Mouse (Mus musculus): ENCODE measurements at regions not wholly inside any gene's neighbourhood (a gene's known extent, or its start where the extent isn't known, plus 50 kb on each side); places are given as distances from the start of the nearest gene placed in this dataset.
"Not testable (repeated sequence)": the region's sequence is repeated elsewhere in the genome, so short reads cannot be mapped to it uniquely, and the experiment has no call there.

DNA sequence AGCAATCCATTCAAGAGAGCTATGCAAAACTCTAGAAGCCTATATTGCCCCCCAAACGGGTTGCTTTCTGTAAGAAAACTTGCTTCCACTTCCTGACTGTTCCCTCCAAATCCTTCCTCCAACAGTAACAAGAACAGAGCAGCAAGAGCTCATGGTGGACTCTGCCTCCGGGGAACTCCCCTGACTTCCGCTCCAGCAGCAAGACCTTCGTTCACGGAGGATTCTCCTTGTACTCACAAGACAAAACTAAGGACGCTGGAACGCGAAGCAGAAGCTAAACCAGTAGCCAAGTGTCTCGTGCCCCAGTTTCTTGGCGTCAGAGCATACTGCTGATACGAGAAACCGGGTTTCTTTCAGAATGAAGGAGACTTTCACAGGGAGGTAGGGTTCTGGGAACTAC lies 50.7 kb downstream of the H2al2a start:
- DNase-seq (ENCODE audit: low spot score in 2 of 2), result no peak

DNA sequence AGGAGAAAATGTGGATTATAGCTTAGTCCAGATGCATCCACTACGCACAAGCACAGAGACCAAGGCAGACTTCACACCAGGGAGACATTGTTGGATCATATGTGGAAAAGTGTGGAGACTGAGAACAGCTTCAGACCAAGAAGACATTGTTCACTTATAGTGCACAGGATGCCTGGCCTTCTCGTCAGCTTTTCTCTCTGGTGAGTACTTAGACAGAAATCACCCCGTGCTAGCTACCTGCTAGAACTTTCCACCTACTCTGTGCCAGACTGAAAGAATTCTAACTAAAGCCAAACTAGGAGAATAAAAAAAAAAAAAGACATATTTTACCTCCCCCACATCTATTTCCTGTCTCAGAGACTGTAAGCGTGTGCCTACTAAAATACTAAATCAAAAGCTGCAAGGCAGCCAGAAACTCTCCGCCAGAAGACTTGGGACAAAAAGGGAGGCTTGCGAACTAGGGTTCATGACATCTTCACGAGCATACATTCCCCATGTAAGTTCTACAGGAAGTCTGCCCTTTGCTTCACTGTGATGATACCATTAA lies 51.3 kb downstream of the H2al2a start:
- no peak for DNase-seq (ENCODE audit: low spot score in 2 of 2)

DNA sequence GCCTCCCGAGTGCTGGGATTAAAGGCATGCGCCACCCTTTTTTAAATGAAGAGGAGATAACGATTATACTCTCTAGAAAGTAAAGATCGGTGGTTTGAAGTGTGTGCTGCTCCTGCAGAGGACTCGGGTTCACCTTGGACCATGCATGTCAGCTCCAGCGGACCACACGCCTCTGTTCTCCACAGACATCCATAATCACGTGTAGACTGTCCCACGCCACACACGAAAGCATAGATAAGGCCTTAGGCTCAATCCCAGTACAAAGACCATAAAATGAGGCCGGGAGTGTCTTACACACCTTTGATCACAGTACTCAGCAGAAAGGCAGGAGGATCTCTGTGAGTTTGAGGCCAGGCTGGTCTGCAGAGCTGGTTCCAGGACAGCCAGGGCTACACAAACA lies 53.3 kb downstream of the H2al2a start:
- DNase-seq (ENCODE audit: low spot score in 2 of 2), result no peak

DNA sequence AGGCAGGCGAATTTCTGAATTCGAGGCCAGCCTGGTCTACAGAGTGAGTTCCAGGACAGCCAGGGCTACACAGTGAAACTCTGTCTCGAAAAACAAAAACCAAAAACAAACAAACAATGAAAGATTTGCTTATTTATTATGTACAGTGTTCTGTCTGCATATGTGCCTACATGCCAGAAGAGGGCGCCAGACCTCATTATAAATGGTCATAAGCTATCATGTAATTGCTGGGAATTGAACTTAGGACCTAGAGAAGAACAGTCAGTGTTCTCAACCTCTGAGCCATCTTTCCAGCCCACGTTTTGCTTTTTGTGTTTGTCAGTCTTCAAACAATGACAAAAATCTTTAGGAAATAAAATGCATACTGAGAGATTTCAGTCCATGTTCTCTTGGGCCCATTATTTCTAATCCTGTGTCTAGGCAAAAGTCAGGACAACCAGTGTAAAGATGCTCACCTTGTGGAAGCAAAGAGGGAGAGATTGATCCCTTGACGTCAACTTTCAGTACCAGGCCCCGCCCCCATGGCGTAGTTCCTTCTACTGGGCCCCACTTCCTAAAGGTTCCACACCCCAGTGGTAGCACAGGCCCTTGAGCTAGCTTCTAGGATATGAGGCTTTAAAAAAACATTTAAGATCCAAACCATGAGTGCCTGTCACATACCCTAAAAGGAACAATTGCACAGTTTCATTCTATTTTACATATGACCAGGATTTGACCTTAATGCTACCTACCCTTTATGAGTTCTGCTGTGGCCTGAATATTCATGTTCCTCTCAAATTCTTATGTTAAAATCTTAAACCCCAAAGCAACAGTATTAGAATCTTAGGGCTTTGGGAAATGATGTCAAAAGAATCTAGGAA lies 54.0 kb downstream of the H2al2a start:
- no peak for DNase-seq (ENCODE audit: low spot score in 2 of 2)

DNA sequence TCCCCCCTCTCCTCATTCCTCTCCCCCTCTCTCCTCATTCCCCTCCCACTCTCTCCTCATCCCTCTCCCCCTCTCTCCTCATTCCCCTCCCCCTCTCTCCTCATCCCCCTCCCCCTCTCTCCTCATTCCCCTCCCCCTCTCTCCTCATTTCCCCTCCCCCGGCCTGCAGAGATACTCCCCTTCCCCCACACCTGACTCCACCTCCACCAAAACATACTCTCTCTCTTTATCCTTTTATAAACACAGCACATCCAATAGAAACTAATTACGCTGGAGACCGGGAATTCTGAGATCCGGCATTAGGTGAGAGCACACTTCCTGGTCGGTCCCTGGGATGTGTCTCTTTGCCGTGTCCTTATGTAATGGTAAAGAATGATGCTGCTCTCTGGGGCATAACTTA lies 54.8 kb downstream of the H2al2a start:
- no peak for DNase-seq (ENCODE audit: low spot score in 2 of 2)

DNA sequence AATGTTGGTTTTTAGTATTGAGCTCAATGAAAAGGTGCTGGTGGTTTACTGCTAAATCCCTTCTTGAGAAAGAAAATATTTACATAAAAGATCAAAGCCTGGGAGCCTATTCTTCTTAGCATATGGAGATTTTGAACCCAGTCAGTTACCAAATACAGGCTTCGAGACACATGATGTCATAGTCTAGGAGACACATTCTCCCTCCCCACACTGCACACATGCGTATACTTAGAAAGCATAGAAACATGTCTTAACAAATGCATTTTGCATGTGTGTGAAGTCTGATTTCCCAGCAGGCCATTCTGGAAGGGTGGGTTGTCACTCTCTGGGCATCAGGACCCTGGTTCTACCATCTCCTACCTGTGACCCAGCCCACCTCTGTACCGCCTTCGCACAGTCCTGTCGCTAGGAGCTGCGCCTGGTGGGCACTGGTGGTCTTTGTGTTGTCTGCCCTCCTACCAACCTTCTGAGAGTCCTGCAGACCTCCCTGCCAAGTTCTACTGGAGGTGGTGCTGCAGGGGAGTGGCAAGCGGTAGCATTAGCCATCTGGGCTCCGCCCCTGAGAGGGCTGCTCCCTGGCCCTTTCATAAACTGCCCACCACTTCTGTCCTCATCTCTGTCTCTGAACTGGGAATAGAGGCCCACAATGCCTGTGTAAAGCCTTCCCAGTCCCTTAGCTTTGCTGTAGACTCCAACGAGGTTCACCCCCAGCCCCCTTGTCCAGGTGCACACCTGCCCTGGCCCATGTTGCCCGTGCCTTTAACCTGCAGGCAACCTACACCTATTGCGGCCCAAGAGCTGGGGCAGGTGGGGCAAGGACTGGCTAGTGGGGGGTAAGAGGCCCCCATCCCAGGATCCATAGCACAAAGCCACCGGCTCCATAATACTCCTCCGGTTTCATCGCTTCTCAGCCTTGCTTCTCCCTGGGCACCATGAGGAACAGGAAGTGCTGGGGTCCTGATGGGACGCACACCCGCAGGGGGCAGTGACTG lies 56.6 kb downstream of the H2al2a start:
- not testable (repeated sequence) for DNase-seq (ENCODE audit: low spot score in 2 of 2)

DNA sequence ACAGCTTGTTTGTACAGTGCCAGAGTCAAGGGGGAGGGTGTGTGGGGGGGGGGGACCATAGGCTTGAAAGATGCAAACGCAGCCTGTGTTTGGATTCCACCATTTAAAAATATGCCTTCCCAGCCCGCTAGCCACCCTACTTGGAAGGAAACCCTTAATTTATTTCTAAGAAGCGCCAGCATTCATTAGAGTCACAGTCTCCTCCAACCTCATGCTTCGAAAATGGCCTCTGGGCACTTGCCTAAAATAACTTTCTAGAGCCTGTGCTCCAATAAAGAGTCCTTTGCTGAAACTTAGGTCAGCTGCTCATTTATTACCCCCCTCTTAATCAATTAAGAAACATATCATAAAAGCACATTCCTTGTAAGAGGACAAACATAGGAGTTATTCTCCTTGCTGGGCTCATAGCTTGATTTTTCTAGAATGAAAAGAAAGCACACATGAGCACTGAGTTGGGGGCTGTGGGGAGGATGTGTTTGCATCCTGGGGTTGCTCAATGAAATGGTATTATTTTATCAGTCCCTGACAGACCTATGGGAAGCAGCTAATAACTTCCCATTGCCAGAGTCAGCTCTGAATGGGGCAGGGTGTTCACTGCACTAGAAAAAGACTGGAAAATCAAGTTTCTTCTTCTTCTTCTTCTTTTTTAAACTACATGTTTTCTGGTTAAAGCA lies 57.4 kb downstream of the H2al2a start:
- DNase-seq (ENCODE audit: low spot score in 2 of 2), result no peak

DNA sequence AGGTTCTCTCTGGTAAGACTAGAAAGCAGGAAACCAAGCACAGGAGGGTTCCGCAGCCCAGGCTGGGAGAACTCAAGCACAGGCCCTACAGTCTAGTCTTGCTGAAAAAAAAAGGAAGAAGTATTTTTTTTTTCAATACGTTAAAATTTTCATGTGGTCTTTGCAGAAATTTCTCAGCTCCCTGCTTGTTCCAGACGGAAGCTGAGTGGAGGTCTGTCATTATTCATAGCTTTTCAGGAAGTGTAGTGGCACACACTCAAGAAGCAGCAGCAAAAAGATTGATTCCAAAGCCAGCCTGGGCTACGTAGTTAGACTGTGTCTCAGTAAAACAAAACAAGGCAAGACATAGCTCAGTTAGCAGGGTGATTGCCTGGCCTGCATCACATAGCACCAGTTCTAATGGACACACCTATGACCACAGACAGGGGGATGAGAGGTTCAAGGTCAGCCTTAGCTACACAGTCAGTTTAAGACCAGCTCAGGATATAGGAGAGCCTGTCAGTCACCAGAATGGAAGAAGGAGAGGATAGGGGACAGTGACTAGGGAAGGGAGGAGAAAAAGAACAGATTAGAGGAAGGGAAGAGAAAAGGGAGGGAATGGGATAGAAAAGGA lies 60.1 kb downstream of the H2al2a start:
- no peak for DNase-seq (ENCODE audit: low spot score in 2 of 2)

DNA sequence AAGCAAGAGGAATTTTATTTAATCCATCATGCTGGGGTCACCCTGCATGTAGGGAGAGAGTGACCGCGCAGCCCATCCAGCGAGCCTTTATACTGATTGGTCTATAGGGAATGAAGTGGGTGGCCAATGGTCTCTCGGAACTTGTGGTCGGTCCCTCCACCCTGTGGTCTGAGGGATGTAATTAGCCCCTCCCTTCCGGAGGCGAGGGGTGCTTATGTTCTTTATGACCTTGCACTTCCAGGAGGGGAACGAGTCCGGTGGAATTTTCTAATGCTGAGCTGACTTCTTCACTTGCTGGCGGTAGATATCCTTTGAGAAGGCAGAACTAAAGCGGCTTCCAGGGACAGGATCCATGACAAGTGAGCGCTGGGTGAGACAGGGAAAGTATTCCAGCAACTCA lies 60.8 kb downstream of the H2al2a start:
- DNase-seq (ENCODE audit: low spot score in 2 of 2), result no peak

DNA sequence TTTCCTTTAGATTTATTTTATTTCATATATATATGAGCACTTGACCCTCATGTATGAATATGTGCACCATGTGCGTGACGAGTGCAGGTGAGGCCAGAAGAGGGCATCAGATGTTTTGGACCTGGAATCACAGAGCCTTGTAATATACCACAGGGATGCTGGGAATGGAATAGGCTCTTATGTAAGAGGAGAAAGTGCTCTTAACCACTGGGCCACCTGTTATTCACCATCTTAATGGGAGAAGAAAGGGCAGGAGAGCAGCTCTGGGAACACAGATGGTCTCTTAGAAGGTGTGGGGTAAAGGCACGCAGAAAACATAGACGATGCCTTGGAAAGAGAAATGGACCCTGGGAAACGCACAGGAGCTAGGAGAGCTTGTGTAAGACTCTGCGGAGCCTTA lies 61.3 kb downstream of the H2al2a start:
- DNase-seq (ENCODE audit: low spot score in 2 of 2), result no peak

DNA sequence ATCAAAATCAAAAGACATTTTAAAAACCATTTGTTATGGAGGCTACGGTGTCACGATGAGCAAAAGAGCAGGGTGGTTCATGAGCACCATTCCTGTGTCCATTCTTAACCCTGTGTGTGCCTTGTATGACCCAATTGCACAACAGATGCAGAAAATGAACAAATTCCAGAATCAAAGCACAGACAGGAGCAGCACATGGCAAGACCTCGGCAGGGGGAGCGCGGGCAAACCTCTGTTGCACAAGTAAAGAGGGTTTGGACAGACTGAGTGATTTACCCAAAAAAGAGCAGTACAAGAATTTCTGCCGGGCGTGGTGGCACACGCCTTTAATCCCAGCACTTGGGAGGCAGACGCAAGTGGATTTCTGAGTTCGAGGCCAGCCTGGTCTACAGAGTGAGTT lies 62.1 kb downstream of the H2al2a start:
- no peak for DNase-seq (ENCODE audit: low spot score in 2 of 2)

DNA sequence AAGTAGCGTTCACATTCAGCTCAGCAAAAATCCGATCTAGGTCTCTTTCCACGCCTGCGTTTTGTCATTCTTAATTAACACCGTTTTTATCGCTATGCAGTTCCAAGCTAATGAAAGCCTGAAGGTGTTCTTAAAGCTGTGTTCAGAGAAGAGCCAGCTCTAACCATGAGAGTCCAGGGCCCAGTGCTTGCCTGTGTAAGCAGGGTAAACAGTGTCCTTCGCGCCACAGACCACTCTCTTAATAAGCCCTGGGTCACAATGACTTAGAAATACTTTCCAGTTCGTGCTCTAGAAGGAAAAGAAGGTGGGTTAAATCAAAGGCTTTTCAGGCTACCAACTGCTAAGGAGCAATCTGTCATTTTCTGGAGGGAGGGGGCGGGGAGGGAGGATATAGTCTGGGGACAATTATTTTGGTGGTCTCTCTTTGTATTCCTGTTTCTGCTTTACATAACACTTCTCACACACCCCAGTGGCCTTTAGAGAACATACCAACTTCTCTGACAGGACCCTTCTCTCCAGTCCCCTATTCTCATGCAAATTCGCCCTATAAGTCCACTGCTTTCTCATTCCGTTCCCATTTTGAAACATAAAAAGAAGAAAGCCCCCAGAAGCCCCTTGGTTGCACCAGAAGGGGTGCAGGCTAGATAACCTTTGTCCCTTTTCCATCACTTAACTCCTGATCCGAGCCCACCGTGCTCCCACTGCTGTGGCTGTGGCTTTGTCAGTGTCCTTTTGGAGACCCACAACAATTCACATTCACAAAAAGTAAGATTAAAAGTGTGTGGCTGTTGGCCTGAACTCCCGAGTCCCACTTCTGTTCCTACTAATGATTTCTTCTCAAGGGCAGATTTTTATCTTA lies 63.6 kb downstream of the H2al2a start:
- no peak for DNase-seq (ENCODE audit: low spot score in 2 of 2)

DNA sequence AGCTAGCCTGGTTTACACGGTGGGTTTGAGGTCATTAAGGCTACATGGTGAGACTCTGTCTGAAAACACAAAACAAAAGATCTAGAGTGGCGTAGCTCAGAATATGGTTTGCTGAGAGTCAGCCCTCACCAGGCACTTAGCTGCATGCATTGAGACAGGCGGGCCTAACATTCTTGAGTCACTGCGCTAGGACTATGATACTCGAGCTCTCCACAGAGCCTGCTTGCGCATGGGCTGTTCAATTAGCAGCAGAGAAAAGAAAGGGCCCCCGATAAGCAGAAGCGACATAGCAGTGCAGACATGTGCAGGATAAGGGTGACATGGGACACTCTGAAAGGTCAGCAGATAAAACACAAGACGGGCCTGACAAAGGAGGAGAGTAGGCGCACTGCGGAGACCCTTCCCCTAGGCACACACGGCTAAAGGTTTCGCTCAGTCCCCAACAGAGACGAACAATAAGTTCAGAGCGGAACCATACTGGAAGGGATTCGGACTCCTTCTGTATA lies 64.3 kb downstream of the H2al2a start:
- no peak for DNase-seq (ENCODE audit: low spot score in 2 of 2)

DNA sequence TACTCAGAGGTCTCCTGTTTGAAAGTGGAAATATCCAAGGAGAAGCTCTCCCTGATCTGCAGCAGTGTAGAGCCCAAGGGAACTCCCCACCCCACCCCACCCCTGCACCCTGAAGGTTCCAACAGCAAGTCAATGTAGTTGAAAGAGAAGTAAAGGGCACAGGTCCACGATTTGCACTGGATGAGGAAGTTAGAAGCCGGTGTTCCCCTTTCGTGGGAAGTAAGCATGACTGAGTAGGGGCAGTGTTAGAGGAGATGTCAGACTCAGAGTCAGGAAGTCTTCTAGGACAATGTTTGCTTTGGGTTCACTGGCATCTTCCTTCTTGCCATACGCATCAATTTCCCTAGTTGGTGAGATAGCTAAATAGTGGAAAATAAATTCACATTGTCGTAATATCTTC lies 64.9 kb downstream of the H2al2a start:
- no peak for DNase-seq (ENCODE audit: low spot score in 2 of 2)

DNA sequence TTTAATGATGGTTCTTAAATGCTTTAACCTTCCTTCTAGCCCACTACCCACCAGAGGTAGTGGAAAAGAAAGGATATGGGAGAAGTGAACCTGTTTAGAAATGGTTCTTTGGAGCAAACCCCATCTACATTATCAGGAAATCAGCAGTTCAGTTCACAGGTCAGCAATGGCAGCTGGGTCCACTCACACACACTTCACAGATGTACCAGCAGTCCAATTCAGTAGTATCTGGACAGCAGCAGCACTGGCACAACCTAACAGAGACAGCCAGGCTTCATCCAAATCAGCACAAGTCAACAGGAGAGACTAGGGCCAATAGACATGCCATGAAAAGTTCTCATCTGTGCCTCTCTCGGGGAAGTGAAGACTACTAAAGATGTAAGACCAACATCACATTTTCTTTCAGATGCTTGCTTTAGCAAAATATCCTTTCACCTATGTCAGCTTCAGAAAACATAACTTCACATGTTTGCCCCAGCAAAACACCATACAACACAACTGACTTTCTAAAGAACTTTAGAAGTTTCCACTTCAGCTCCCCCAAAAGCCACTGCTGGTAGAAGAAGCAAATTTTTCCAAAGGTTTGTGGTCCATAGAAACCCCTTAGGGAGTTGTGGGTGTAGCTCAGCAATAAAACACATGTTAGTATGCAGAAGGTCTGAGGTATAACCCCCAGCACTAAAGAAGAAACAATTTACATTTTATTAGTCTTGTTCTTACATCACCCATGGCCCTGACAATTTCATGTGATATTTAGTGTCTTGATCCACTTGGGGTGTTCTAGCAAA lies 77.7 kb downstream of the H2al2a start:
- no peak for DNase-seq (ENCODE audit: low spot score in 2 of 2)

DNA sequence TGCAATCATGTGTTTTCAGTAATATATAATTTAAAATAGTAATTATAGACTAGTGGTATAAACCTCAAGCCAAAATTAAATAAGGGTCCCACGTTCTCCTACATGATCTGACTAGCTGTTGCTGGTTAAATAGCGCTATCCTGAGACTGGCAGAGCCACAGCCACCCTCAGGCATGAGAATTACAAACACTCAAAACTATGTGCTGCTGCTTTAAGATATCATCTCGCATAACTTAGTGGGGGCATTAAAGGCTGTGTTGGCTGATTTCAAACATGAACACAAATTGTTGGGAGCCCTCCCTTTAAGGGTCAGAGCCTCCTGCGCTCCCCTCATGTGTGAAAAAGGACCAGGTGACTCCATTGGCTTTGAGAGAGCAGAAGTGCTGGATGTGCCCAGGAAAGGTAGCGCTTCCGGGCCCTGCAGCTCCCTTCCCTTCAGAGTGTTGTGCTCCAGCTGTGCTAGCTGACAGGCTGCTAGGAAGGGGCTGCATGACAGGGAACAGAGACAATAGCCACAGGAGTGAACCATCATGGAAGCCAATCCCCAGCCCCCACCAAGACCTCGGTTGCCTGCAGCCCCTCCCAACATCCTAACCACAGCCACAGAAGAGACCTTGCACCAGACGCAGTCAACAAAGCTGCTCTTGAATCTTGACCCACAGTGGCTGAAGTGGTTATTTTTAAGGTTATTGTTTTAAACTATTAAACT lies 79.4 kb downstream of the H2al2a start:
- DNase-seq (ENCODE audit: low spot score in 2 of 2), result no peak

DNA sequence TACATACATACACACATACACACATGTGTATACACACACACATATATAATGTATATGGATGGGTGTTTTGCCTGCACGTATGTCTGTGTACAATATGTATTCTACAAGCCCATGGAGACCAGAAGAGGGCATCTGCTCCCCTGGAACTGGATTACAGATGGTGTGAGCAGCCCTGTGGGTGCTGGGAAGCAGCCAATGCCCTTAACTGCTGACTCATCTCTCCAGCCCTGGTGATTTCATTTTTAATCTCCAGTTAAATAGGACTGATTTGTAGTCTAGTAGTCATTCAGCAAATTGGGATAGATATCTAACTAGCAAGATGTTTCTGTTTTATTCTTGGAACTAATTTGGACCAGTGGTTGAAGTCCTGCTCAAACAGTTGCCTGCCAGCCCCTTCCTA lies 94.1 kb downstream of the H2al2a start:
- no peak for DNase-seq (ENCODE audit: low spot score in 2 of 2)

DNA sequence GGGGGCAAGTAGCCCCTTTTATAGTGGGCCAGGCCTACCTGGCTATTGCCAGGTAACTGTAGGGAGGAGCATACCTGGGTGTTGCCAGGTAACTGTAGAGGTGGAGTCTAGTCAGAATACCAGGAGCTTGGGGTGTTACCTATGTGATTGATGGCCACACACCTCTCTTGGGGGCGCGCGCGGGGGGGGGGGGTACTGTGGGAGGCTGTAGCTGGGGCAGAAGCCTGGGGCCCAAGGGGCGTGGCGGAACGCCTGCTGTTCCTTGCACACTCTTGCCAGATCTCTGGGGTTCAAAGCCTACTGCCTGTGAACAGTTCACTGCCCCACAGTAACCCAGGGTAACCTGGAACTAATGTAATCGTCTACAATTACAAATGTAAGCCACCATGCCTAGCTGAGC lies 96.6 kb downstream of the H2al2a start:
- DNase-seq (ENCODE audit: low spot score in 2 of 2), result no peak

DNA sequence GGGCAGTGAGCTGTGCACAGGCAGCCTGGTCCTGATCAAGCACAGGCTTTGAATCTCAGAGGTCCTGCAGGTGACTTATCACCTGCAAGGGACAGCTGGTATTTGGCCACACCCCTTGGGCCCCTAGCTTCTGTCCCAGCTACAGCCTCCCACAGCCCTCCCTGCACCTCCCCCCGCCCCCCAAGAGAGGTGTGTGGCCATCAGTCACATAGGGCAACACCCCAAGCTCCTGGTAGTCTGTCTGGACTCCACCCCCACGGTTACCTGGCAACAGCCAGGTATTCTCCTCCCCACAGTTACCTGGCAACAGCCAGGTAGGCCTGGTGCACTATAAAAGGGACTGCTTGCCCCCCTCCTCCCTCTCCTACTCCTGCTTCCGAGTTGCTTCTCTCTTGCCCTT lies 98.0 kb downstream of the H2al2a start:
- no peak for DNase-seq (ENCODE audit: low spot score in 2 of 2)
